Mouse (Mus musculus) embryonic facial prominence, embryonic 11.5 days (tissue): ENCODE data around the gene Tyrobp. TPM values are rescaled to one million over a fixed set of nuclear protein-coding genes. Genes with fewer than 3 reads are reported as not detected.

Experiments used
- ATAC-seq: fragments of 200-750 bp; cut with Nextera tagmentation; replicated peaks from 2 replicates; pipeline ENCODE4 v1.8.0; 2017; ENCODE audit warnings: low read depth; ENCODE audit not compliant: insufficient number of reproducible peaks, low FRiP score, low TSS enrichment
- DNase-seq: peaks from one replicate; pipeline ENCODE4 v3.0.0-alpha.2; 2015; ENCODE audit warnings: low spot score
- H3K27ac ChIP-seq: fragments of 300-500 bp; sonication (generic); replicated peaks from 2 replicates; pipeline ENCODE4 v1.5.1; 2014; ENCODE audit warnings: mild to moderate bottlenecking, low read depth, low read length, control low read depth
- H3K27me3 ChIP-seq: fragments of 300-500 bp; sonication (generic); 2 replicates; pipeline ENCODE4 v1.6.1; 2014; ENCODE audit warnings: mild to moderate bottlenecking, low read length, moderate library complexity, mixed read lengths; ENCODE audit not compliant: control insufficient read depth, insufficient read depth
- H3K36me3 ChIP-seq: fragments of 300-500 bp; sonication (generic); replicated peaks from 2 replicates; pipeline ENCODE4 v1.6.1; 2014; ENCODE audit warnings: low read depth, mild to moderate bottlenecking, low read length, moderate library complexity, mixed read lengths; ENCODE audit not compliant: control insufficient read depth, insufficient read depth
- H3K4me1 ChIP-seq: fragments of 300-500 bp; sonication (generic); 2 replicates; pipeline ENCODE4 v1.6.1; 2014; ENCODE audit warnings: low read length, mixed read lengths; ENCODE audit not compliant: control insufficient read depth, insufficient read depth
- H3K4me2 ChIP-seq: fragments of 300-500 bp; sonication (generic); 2 replicates; pipeline ENCODE4 v1.6.1; 2014; ENCODE audit warnings: low read depth, mild to moderate bottlenecking, control low read depth, low read length, moderate library complexity
- H3K4me3 ChIP-seq: fragments of 300-500 bp; sonication (generic); 2 replicates; pipeline ENCODE4 v1.5.1; 2014; ENCODE audit warnings: low read depth, low read length, control low read depth
- H3K9ac ChIP-seq: fragments of 300-500 bp; sonication (generic); replicated peaks from 2 replicates; pipeline ENCODE4 v1.6.1; 2014; ENCODE audit warnings: mild to moderate bottlenecking, control low read depth, low read length
- H3K9me3 ChIP-seq: fragments of 300-500 bp; sonication (generic); replicated peaks from 2 replicates; pipeline ENCODE4 v1.6.1; 2016; ENCODE audit warnings: mild to moderate bottlenecking, low read length, inconsistent platforms, mixed read lengths; ENCODE audit not compliant: control insufficient read depth
- WGBS: fragments of 180-500 bp; shearing (Covaris S2); extraction: QIAGEN DNeasy Blood & Tissue Kit; methylation state at CpG from one replicate; pipeline ENCODE4 v1.1.7; 2014; 5-methylcytosine and 5-hydroxymethylcytosine counted together
- polyA plus RNA-seq: library from polyadenylated mRNA; unstranded; fragments of >200 nt; fragmentation: Nextera tagmentation; extraction: Ambion mirVana; gene quantifications from 2 replicates; pipeline ENCODE4 v1.2.1, GENCODE M21; 2014

Tyrobp gene
- 16.9 and 17.9 TPM in 2 replicates for polyA plus RNA-seq

- no peaks in the 10 kb centered on the region for H3K27me3 ChIP-seq
- ATAC-seq (no peak), DNase-seq (no peak)
- no peak within 1 kb of the TSS for H3K4me2 ChIP-seq
- no peak within 1 kb of the TSS for H3K27ac ChIP-seq
- no peaks in the 10 kb centered on the region for H3K9me3 ChIP-seq
- H3K36me3 ChIP-seq: no peaks in the 10 kb centered on the region
- H3K4me1 ChIP-seq: no peaks in the 10 kb centered on the region
- 65% methylated on average over 5 of the region's 5 CpGs for WGBS
- no peak within 1 kb of the TSS for H3K9ac ChIP-seq
- H3K4me3 ChIP-seq: no peak within 1 kb of the TSS
Measured at GRCm38 (mm10) chr7:30413596-30413995, at the start of gene Tyrobp. Gene Tyrobp, plus strand, starts transcription at chr7:30413760.

- peaks cover 4% of the 10 kb centered on the region; the same call in 1 of the 2 replicates for H3K27me3 ChIP-seq
- H3K9me3 ChIP-seq: no peaks in the 10 kb centered on the region
- DNase-seq (no peak), ATAC-seq (no peak)
- H3K4me3 ChIP-seq: no peak overlapping the region
- H3K36me3 ChIP-seq: no peaks in the 10 kb centered on the region
- 71% methylated on average over 2 of the region's 2 CpGs for WGBS
- H3K4me1 ChIP-seq: no peaks in the 10 kb centered on the region
- no peak overlapping the region for H3K4me2 ChIP-seq
- no peak overlapping the region for H3K27ac ChIP-seq
- H3K9ac ChIP-seq: no peak overlapping the region
Measured at GRCm38 (mm10) chr7:30367466-30367865, 46.1 kb upstream of the Tyrobp start.

GRCm38 (mm10) chr7:30373501-30373962, 40.0 kb upstream of the Tyrobp start:
- H3K27me3 ChIP-seq: no peaks in the 10 kb centered on the region
- no peaks in the 10 kb centered on the region for H3K9me3 ChIP-seq
- H3K27ac ChIP-seq: no peak overlapping the region
- H3K4me2 ChIP-seq: peak overlapping the region; percentile 61
- peak overlapping the region; percentile 64 for H3K9ac ChIP-seq
- H3K4me3 ChIP-seq: peak overlapping the region; percentile 37
- no peaks in the 10 kb centered on the region for H3K4me1 ChIP-seq
- DNase-seq (peak; percentile 98), ATAC-seq (peak; percentile 99)
- under 1% methylated on average over 21 of the region's 21 CpGs for WGBS
- no peaks in the 10 kb centered on the region for H3K36me3 ChIP-seq

GRCm38 (mm10) chr7:30380061-30380460, 33.5 kb upstream of the Tyrobp start:
- H3K9me3 ChIP-seq: no peaks in the 10 kb centered on the region
- 66% methylated on average over 5 of the region's 5 CpGs for WGBS
- H3K9ac ChIP-seq: no peak overlapping the region
- no peak overlapping the region for H3K4me2 ChIP-seq
- DNase-seq (no peak), ATAC-seq (no peak)
- H3K4me1 ChIP-seq: no peaks in the 10 kb centered on the region
- no peaks in the 10 kb centered on the region for H3K27me3 ChIP-seq
- H3K27ac ChIP-seq: no peak overlapping the region
- no peak overlapping the region for H3K4me3 ChIP-seq
- no peaks in the 10 kb centered on the region for H3K36me3 ChIP-seq

GRCm38 (mm10) chr7:30384106-30384505, 29.5 kb upstream of the Tyrobp start:
- no peak overlapping the region for H3K27ac ChIP-seq
- no peak overlapping the region for H3K4me3 ChIP-seq
- H3K4me2 ChIP-seq: no peak overlapping the region
- no peak overlapping the region for H3K9ac ChIP-seq
- ATAC-seq: no peak
- no peaks in the 10 kb centered on the region for H3K27me3 ChIP-seq
- no peaks in the 10 kb centered on the region for H3K36me3 ChIP-seq
- 83% methylated on average over 9 of the region's 9 CpGs for WGBS
- no peaks in the 10 kb centered on the region for H3K9me3 ChIP-seq
- DNase-seq: no peak
- no peaks in the 10 kb centered on the region for H3K4me1 ChIP-seq

- no peak overlapping the region for H3K9ac ChIP-seq
- ATAC-seq: no peak
- DNase-seq: no peak
- H3K9me3 ChIP-seq: no peaks in the 10 kb centered on the region
- no peaks in the 10 kb centered on the region for H3K36me3 ChIP-seq
- H3K27me3 ChIP-seq: no peaks in the 10 kb centered on the region
- H3K4me3 ChIP-seq: no peak overlapping the region
- 78% methylated on average over 4 of the region's 4 CpGs for WGBS
- H3K27ac ChIP-seq: no peak overlapping the region
- H3K4me1 ChIP-seq: no peaks in the 10 kb centered on the region
- H3K4me2 ChIP-seq: no peak overlapping the region
Measured at GRCm38 (mm10) chr7:30392746-30393520, 20.6 kb upstream of the Tyrobp start.

- Histone ChIP-seq H3K9me3 (no peaks in the 10 kb centered on the region), H3K4me1 (no peaks in the 10 kb centered on the region), H3K27ac (no peak overlapping the region), H3K9ac (no peak overlapping the region), H3K4me2 (no peak overlapping the region), H3K4me3 (no peak overlapping the region), H3K36me3 (no peaks in the 10 kb centered on the region), H3K27me3 (no peaks in the 10 kb centered on the region)
- DNase-seq: no peak
- 86% methylated on average over 4 of the region's 4 CpGs for WGBS
- ATAC-seq: no peak
Measured at GRCm38 (mm10) chr7:30393631-30394030, 19.9 kb upstream of the Tyrobp start.

- 0 out of 2 replicates have a peak overlapping the region, but pooled peaks have one; percentile 6 for H3K27ac ChIP-seq
- H3K9me3 ChIP-seq: no peaks in the 10 kb centered on the region
- WGBS: 35% methylated on average over 11 of the region's 11 CpGs
- H3K27me3 ChIP-seq: no peaks in the 10 kb centered on the region
- H3K4me2 ChIP-seq: no peak overlapping the region
- no peak overlapping the region for H3K4me3 ChIP-seq
- DNase-seq (no peak), ATAC-seq (no peak)
- H3K36me3 ChIP-seq: no peaks in the 10 kb centered on the region
- no peaks in the 10 kb centered on the region for H3K4me1 ChIP-seq
- H3K9ac ChIP-seq: no peak overlapping the region
Measured at GRCm38 (mm10) chr7:30394379-30394778, 19.2 kb upstream of the Tyrobp start.
